Mouse (Mus musculus) T-helper 1 cell (primary cell): ENCODE measurements around the gene Wnt1.

Experiments used
- in situ Hi-C: fragments of 300-600 bp; cut with MboI, MseI; formaldehyde crosslinking; loops from one replicate; pipeline ENCODE4 v1.15.1; 2025; ENCODE audit warnings: high pct_unique_total_duplicates

The Wnt1 gene

GRCm38 (mm10) chr15:98777762-98778161, 11.9 kb upstream of the Wnt1 start, which contains the start of gene Wnt10b:
TSS of gene Wnt10b (minus strand) at chr15:98778150.
- in situ Hi-C loops, result no loop called here

- in situ Hi-C loops, result no loop called here
Observed at GRCm38 (mm10) chr15:98778191-98778770, 11.4 kb upstream of the Wnt1 start.

- in situ Hi-C loops, result no loop called here
Observed at GRCm38 (mm10) chr15:98778806-98779205, 10.9 kb upstream of the Wnt1 start.

- in situ Hi-C loops, result no loop called here
Observed at GRCm38 (mm10) chr15:98780075-98780474, 9.6 kb upstream of the Wnt1 start.

GRCm38 (mm10) chr15:98780573-98780972, 9.1 kb upstream of the Wnt1 start:
- in situ Hi-C loops, result no loop called here

- in situ Hi-C loops, result no loop called here
Observed at GRCm38 (mm10) chr15:98781166-98781565, 8.5 kb upstream of the Wnt1 start.

- in situ Hi-C loops, result no loop called here
Observed at GRCm38 (mm10) chr15:98785744-98786143, 3.9 kb upstream of the Wnt1 start.

- in situ Hi-C loops, result no loop called here
Observed at GRCm38 (mm10) chr15:98787930-98788329, 1.7 kb upstream of the Wnt1 start.

- in situ Hi-C loops, result no loop called here
Observed at GRCm38 (mm10) chr15:98788972-98789660, 541 bp upstream of the Wnt1 start.

- in situ Hi-C loops, result no loop called here
Observed at GRCm38 (mm10) chr15:98790761-98791160, 1.1 kb downstream of the Wnt1 start.

GRCm38 (mm10) chr15:98791221-98791620, 1.6 kb downstream of the Wnt1 start:
- in situ Hi-C loops, result no loop called here

GRCm38 (mm10) chr15:98791771-98792170, 2.1 kb downstream of the Wnt1 start:
- in situ Hi-C loops, result no loop called here

- in situ Hi-C loops, result no loop called here
Observed at GRCm38 (mm10) chr15:98792233-98793020, 2.8 kb downstream of the Wnt1 start.

GRCm38 (mm10) chr15:98793141-98793698, 3.6 kb downstream of the Wnt1 start:
- in situ Hi-C loops, result no loop called here

- in situ Hi-C loops, result no loop called here
Observed at GRCm38 (mm10) chr15:98796803-98797595, 7.3 kb downstream of the Wnt1 start.

- in situ Hi-C loops, result no loop called here
Observed at GRCm38 (mm10) chr15:98797835-98798492, 8.3 kb downstream of the Wnt1 start.

- in situ Hi-C loops, result no loop called here
Observed at GRCm38 (mm10) chr15:98798903-98799302, 9.2 kb downstream of the Wnt1 start.

- in situ Hi-C loops, result no loop called here
Observed at GRCm38 (mm10) chr15:98799396-98799795, 9.7 kb downstream of the Wnt1 start.

GRCm38 (mm10) chr15:98802926-98803325, 13.3 kb downstream of the Wnt1 start:
- in situ Hi-C loops, result no loop called here

- in situ Hi-C loops, result no loop called here
Observed at GRCm38 (mm10) chr15:98804054-98804453, 14.4 kb downstream of the Wnt1 start.
